Mouse (Mus musculus) megakaryocyte, embryonic 14.5 days (primary cell): ENCODE measurements around the gene Slc5a6. TPM values are rescaled to one million over a fixed set of nuclear protein-coding genes. Genes with fewer than 3 reads are reported as not detected.
"Not testable (repeated sequence)": the region's sequence is repeated elsewhere in the genome, so short reads cannot be mapped to it uniquely, and the experiment has no call there.

ENCODE experiments used
- H3K27me3 ChIP-seq: replicated peaks from 2 replicates; pipeline ENCODE3; 2012; ENCODE audit warnings: inconsistent platforms
- H3K36me3 ChIP-seq: replicated peaks from 2 replicates; pipeline ENCODE3; 2012; ENCODE audit warnings: low read length, inconsistent platforms, mixed read lengths
- H3K4me1 ChIP-seq: 2 replicates; pipeline ENCODE4 v1.6.1; 2012; ENCODE audit warnings: inconsistent platforms
- H3K4me3 ChIP-seq: replicated peaks from 2 replicates; pipeline ENCODE3; 2012; ENCODE audit warnings: moderate library complexity, mild to moderate bottlenecking, inconsistent platforms
- H3K9me3 ChIP-seq: 2 replicates; pipeline ENCODE4 v1.6.1; 2012; ENCODE audit warnings: inconsistent platforms
- FLI1 ChIP-seq: IDR thresholded peaks from 2 replicates; pipeline ENCODE4 v1.6.1; 2012; ENCODE audit warnings: low read length, inconsistent platforms, mixed read lengths
- GATA1 ChIP-seq: IDR thresholded peaks from 3 replicates; pipeline ENCODE4 v1.6.1; 2012; ENCODE audit warnings: mixed read lengths, low read length, inconsistent platforms, borderline replicate concordance
- polyA plus RNA-seq: library from polyadenylated mRNA; stranded (reverse); fragments of >175 nt; gene quantifications from 2 replicates; pipeline ENCODE4 v1.2.3, GENCODE M21; 2012; ENCODE audit warnings: low replicate concordance; ENCODE audit not compliant: insufficient read depth

The Slc5a6 gene
- polyA plus RNA-seq, 1 experiment = 8.2 TPM

- no peak for TF ChIP-seq GATA1
- TF ChIP-seq FLI1 = no peak
- peaks cover 63% of the 10 kb centered on the region for H3K36me3 ChIP-seq
- peaks cover 20% of the 10 kb centered on the region for H3K27me3 ChIP-seq
- H3K4me3 ChIP-seq = no peak overlapping the region
- peaks cover 4% of the 10 kb centered on the region; the same call in 1 of the 2 replicates for H3K4me1 ChIP-seq
- H3K9me3 ChIP-seq = no peaks in the 10 kb centered on the region
Measured at GRCm38 (mm10) chr5:31038171-31038845, 10.4 kb downstream of the Slc5a6 start.

- not testable (repeated sequence) for H3K4me1 ChIP-seq, H3K9me3 ChIP-seq, H3K4me3 ChIP-seq
- Histone ChIP-seq H3K36me3 (peaks cover 47% of the 10 kb centered on the region), H3K27me3 (peaks cover 29% of the 10 kb centered on the region)
Measured at GRCm38 (mm10) chr5:31036556-31036955, 12.2 kb downstream of the Slc5a6 start.

- Histone ChIP-seq H3K36me3 (peaks cover 29% of the 10 kb centered on the region), H3K4me3 (no peak overlapping the region), H3K4me1 (peaks cover 10% of the 10 kb centered on the region), H3K27me3 (peaks cover 38% of the 10 kb centered on the region), H3K9me3 (no peaks in the 10 kb centered on the region)
- TF ChIP-seq GATA1 = no peak
- no peak for TF ChIP-seq FLI1
Measured at GRCm38 (mm10) chr5:31034669-31035068, 14.1 kb downstream of the Slc5a6 start.

GRCm38 (mm10) chr5:31031508-31031907 lies 17.2 kb downstream of the Slc5a6 start:
- H3K4me1 ChIP-seq = peaks cover 10% of the 10 kb centered on the region

GRCm38 (mm10) chr5:31030926-31031325 lies 17.8 kb downstream of the Slc5a6 start:
- H3K36me3 ChIP-seq = no peaks in the 10 kb centered on the region
- no peaks in the 10 kb centered on the region for H3K9me3 ChIP-seq
- no peak for TF ChIP-seq FLI1
- TF ChIP-seq GATA1 = no peak
- peaks cover 50% of the 10 kb centered on the region for H3K27me3 ChIP-seq
- H3K4me1 ChIP-seq = peaks cover 10% of the 10 kb centered on the region
- H3K4me3 ChIP-seq = no peak overlapping the region

More at GRCm38 (mm10) chr5:31031508-31031907, 17.2 kb downstream of the Slc5a6 start:
- no peak for TF ChIP-seq FLI1
- TF ChIP-seq GATA1 = no peak
- peaks cover 3% of the 10 kb centered on the region for H3K36me3 ChIP-seq
- peaks cover 49% of the 10 kb centered on the region for H3K27me3 ChIP-seq
- no peak overlapping the region for H3K4me3 ChIP-seq
- H3K9me3 ChIP-seq = no peaks in the 10 kb centered on the region

GRCm38 (mm10) chr5:31024641-31025040 lies 24.1 kb downstream of the Slc5a6 start:
- Histone ChIP-seq H3K4me3 (no peak overlapping the region), H3K27me3 (peaks cover 51% of the 10 kb centered on the region), H3K9me3 (no peaks in the 10 kb centered on the region), H3K4me1 (no peaks in the 10 kb centered on the region), H3K36me3 (no peaks in the 10 kb centered on the region)
- TF ChIP-seq FLI1 = no peak
- no peak for TF ChIP-seq GATA1

GRCm38 (mm10) chr5:31023254-31023653 lies 25.5 kb downstream of the Slc5a6 start:
- H3K4me1 ChIP-seq = no peaks in the 10 kb centered on the region
- TF ChIP-seq FLI1 (no peak), GATA1 (no peak)
- H3K4me3 ChIP-seq = no peak overlapping the region

GRCm38 (mm10) chr5:31022690-31023089 lies 26.0 kb downstream of the Slc5a6 start:
- no peaks in the 10 kb centered on the region for H3K4me1 ChIP-seq
- no peaks in the 10 kb centered on the region for H3K36me3 ChIP-seq
- H3K4me3 ChIP-seq = no peak overlapping the region
- H3K9me3 ChIP-seq = peaks cover 12% of the 10 kb centered on the region
- H3K27me3 ChIP-seq = peaks cover 53% of the 10 kb centered on the region
- no peak for TF ChIP-seq FLI1
- no peak for TF ChIP-seq GATA1

More at GRCm38 (mm10) chr5:31023254-31023653, 25.5 kb downstream of the Slc5a6 start:
- Histone ChIP-seq H3K27me3 (peaks cover 51% of the 10 kb centered on the region), H3K36me3 (no peaks in the 10 kb centered on the region), H3K9me3 (peaks cover 12% of the 10 kb centered on the region)

- H3K4me3 ChIP-seq, H3K36me3 ChIP-seq, H3K4me1 ChIP-seq: not testable (repeated sequence)
- Histone ChIP-seq H3K9me3 (peaks cover 12% of the 10 kb centered on the region), H3K27me3 (peaks cover 48% of the 10 kb centered on the region)
Measured at GRCm38 (mm10) chr5:31021790-31022189, 26.9 kb downstream of the Slc5a6 start.

GRCm38 (mm10) chr5:31015913-31016312 lies 32.8 kb downstream of the Slc5a6 start:
- Histone ChIP-seq H3K4me3 (no peak overlapping the region), H3K4me1 (peaks cover 7% of the 10 kb centered on the region), H3K27me3 (peaks cover 31% of the 10 kb centered on the region), H3K9me3 (peaks cover 12% of the 10 kb centered on the region), H3K36me3 (no peaks in the 10 kb centered on the region)
- TF ChIP-seq GATA1 (no peak), FLI1 (no peak)

- H3K4me1 ChIP-seq = peaks cover 7% of the 10 kb centered on the region
- H3K4me3 ChIP-seq = no peak overlapping the region
- no peaks in the 10 kb centered on the region for H3K9me3 ChIP-seq
- peaks cover 20% of the 10 kb centered on the region for H3K27me3 ChIP-seq
- no peak for TF ChIP-seq GATA1
- no peak for TF ChIP-seq FLI1
- no peaks in the 10 kb centered on the region for H3K36me3 ChIP-seq
Measured at GRCm38 (mm10) chr5:31012737-31013136, 36.0 kb downstream of the Slc5a6 start.
